Mouse (Mus musculus): ENCODE measurements around the gene F2r.

Gene F2r

DNA sequence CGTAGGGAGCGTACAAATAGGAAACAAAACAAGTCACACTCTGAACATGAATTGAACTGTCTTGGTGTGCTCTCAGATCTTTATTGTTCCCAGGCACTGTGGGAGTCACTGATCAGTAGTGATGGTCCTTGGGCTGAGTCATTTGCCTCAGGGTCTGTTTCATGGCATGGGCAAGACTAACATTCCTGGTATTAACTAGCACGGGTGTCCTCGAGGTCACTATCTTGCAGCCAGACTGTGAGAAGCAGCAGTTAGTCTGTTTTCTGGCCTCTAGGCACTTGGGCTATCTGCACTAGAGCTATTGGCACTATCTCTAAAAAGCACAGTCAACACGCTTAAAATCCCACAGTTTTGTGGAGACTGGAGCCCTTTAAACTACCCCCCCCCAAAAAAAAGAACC is 22.4 kb downstream of the F2r start:
- DNase-seq (ENCODE audit: low spot score in 2 of 2) = no peak

- no peak for DNase-seq (ENCODE audit: low spot score in 2 of 2)
Measured at GRCm38 (mm10) chr13:95595411-95595810, 22.9 kb downstream of the F2r start.

DNA sequence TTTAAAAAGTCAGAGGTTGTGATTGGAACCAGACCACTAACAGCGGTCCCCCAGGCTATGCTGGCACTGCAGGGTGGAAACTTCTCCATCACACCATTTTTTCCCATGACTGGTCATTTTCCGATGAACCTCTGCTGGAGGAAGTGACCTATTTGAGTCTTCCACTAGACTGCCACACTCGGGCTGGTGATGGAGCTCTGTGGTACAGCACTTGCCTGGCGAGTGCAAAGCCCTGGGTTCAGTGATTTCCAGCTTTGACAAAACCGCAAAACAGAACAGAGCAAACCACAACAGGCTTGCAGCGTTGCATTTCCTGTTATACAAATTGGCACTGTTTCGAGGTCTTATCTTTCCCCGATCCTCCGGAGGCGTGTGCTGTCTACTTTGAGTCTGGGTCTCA is 25.4 kb downstream of the F2r start:
- DNase-seq (ENCODE audit: low spot score in 2 of 2) = peak; percentile 29 to 37

DNA sequence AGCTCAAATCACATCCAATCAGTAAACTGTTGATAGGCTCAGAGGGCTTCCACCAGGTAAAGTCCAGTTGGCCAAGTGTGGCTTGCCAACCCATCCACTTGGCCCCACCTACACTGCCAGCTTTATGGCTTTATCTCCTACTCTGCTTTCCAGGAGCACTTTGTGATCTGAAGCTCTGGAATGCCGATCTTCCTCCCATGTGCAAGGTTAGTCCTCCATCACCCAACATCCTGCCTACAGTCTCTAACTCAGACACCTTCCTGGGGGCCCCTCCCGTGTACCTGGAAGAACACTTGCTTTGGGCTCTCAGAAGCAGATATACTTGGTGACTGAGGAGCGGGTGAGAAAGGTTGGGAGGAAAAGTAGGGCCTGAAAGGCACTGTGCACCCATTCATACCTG is 26.7 kb downstream of the F2r start:
- no peak for DNase-seq (ENCODE audit: low spot score in 2 of 2)

DNA sequence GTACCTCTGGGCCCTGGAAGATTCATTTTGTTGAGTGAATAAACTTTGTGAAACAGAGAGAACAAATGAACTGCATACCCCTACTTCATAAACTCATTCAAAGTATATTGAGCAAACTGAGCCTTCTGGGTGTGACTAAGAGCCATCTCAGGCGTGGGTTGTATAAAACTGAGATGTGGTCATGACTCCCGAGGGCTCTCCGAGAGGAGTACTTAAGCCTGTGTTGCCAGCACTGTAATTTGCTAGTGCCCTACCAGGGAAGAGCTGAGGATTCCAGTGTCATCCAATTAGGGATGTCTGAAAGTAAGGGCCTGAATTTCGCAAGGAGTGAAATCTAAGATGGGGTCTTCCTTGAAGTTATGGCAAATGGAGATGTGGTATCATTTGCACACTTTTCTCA is 30.7 kb downstream of the F2r start:
- DNase-seq (ENCODE audit: low spot score in 2 of 2) = no peak

GRCm38 (mm10) chr13:95584898-95585297 is 33.4 kb downstream of the F2r start:
- no peak for DNase-seq (ENCODE audit: low spot score in 2 of 2)

GRCm38 (mm10) chr13:95583237-95584189 is 34.8 kb downstream of the F2r start:
- no peak for DNase-seq (ENCODE audit: low spot score in 2 of 2)

DNA sequence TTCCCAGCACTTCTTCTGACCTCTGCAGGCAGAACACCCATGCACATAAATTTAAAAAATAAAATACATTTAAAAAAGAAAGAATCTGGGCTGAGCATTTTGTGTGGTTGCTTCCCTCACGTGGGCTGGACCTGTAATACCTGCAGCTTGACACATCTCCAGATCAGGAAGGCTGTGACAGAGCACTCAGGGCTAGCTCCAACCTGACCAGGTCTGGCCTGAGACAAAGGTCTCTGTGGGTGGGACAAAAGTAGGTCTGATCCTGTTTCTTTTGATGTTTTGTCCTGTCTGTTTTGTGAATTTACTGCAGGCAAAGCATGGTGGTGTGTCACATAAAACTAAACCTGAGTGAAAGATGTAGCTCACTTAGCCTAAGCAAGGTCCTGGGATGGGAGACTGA is 36.4 kb downstream of the F2r start:
- no peak for DNase-seq (ENCODE audit: low spot score in 2 of 2)

DNA sequence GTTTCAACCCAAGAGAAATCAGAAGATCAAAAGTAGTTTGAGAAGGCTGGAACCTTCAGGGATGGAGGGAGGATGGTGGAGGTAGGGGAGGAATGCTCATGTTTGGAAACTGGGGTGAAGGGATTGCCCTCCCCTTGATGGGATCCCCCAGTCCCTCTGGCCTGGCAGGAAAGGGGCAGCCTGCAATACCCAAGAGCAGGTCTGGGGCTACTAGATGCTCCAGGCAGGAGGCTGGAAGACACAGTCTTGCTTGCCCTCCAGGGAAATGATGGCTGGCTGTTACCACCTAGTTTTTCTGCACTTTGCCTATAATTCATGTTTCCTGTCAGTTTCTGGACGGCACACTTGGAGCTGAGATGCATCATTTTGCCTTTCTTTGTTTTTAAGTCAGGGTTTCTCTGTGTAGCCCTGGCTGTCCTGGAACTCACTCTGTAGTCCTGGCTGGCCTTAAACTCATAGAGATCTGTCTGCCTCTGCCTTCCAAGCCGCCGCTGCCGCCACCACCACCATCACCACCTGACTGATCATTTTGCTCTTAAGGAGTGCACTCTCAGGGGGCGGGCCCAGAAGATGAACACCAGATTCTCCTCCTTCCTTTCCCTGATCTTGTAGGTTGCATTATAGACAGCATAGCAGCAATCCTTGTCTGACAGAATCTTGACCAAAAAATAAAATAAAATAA is 40.1 kb downstream of the F2r start:
- no peak for DNase-seq (ENCODE audit: low spot score in 2 of 2)

DNA sequence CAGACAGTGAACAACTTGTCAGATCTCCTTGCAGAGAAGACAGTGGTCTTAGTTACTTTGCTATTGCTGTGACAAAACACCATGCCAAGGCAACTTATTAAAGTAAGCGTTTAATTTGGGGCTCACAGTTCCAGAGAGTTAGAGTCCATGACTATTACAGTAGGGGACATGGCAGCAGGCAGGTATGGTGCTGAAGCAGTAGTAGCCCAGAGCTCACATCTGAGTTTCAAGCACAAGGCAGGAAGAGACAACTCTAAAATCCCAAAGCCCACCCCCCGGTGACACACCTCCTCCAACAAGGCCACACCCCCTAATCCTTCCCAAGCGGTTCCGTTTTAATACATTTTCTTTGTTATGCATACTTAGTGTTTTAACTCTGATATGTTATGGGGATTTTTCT is 47.4 kb downstream of the F2r start:
- no peak for DNase-seq (ENCODE audit: low spot score in 2 of 2)

DNA sequence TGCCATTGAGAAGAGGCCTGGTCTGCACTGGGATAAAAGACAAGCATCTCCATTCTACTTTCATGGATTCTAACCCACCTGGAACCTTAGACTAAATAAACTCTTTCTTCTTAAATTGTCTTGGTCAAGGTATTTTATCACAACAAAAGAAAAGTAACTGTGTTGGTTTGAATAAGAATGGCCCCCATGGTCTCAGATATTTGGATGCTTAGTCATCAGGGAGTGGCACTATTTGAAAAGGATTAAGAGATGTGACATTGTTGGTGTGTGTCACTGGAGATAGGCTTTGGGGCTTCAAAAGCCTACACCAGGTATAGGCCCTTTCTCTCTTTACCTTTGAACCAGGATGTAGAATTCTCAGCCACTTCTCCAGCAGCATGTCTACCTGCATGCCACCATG is 49.0 kb downstream of the F2r start:
- no peak for DNase-seq (ENCODE audit: low spot score in 2 of 2)

GRCm38 (mm10) chr13:95568336-95568735 is 50.0 kb downstream of the F2r start:
- DNase-seq (ENCODE audit: low spot score in 2 of 2) = no peak

- no peak for DNase-seq (ENCODE audit: low spot score in 2 of 2)
Measured at GRCm38 (mm10) chr13:95566841-95567551, 51.3 kb downstream of the F2r start.

DNA sequence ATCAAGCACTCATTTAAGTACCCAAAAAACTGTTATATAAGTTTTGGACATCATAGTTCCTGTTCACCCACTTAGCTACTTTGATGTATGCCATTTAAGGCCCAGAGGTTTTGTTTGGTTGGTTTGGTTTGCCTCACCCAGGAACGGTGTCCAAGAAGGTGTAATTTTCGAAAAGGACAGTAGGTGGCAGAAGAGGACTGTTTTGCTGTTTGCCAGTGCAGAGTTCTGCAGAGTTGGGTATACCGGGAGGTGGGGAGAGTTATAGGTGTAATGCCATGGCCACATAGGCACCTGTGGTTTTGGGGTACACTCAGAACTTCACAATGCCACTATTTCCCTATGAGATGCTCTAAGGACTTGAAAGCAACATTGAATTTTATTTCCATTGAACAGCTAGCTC is 54.6 kb downstream of the F2r start:
- DNase-seq (ENCODE audit: low spot score in 2 of 2) = peak; percentile 65 to 69

GRCm38 (mm10) chr13:95563066-95563610 is 55.1 kb downstream of the F2r start:
- DNase-seq (ENCODE audit: low spot score in 2 of 2) = no peak

DNA sequence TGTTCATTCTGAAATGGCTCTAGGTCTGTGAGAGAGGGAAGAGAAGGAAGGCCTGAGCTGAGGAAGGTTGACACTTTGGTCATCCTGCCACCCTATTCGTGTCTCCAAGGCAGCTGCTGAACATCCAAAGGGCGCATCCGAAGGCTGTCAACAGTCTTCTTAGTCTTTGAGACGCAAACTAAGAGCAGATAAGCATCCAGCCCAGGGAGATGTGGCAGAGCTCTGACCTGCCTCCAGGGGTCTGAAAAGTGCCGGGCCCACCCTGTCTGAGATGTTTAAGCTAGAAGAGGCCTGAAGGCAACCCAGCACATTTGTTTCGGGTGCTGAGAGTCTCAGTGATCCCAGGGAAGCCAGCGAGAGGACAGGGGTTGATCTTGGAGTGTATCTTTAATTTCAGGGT is 61.0 kb downstream of the F2r start:
- no peak for DNase-seq (ENCODE audit: low spot score in 2 of 2)

DNA sequence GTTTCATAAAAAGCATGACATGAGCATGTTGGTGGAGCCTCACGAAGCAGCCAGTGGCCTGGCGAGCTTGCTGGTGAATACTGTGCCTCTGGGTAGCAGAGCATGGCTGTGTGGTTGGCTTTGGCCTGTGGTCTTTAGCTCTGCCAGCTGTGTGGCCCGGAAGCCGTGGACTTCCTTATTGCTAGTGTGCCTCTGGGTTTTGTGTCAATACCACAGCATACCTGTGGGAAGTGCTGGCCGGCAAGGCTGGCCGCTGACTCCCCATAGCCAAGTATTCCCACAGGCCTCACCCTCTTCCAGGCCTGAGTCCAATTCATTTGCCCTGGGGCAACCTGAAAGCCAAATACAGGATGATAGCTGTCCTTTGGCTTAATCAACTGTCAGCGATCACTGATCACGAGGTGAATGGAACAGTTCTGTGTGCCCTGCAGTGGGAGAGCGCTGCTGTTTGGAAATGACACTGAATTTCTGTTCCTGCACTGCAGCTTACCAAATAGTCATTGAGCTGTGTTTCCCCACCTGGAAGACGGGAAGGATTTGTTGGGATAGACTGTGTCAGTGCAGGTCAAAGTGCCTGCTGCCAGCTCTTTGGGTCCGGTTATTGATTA is 64.3 kb downstream of the F2r start:
- peak; percentile 20 to 25 for DNase-seq (ENCODE audit: low spot score in 2 of 2)

Data from spleen, postnatal 36 days (tissue).